Mouse (Mus musculus) C2C12 (cell line): ENCODE data around the gene March10. TPM values are rescaled to one million over a fixed set of nuclear protein-coding genes. Genes with fewer than 3 reads are reported as not detected.

Experiments
- H3K27me3 ChIP-seq: one replicate; pipeline ENCODE4 v1.6.1; 2011; ENCODE audit not compliant: control insufficient read depth, insufficient read depth, insufficient read length
- H3K36me3 ChIP-seq: one replicate; pipeline ENCODE4 v1.6.1; 2011; ENCODE audit not compliant: control insufficient read depth, insufficient read depth
- H3K4me3 ChIP-seq: one replicate; pipeline ENCODE4 v1.5.1; 2011; ENCODE audit warnings: mild to moderate bottlenecking, control low read depth; ENCODE audit not compliant: poor library complexity, insufficient read depth, severe bottlenecking
- H3K79me2 ChIP-seq: one replicate; pipeline ENCODE4 v1.6.1; 2011; ENCODE audit not compliant: control insufficient read depth, insufficient read depth
- H3K79me3 ChIP-seq: one replicate; pipeline ENCODE4 v1.6.1; 2011; ENCODE audit warnings: low read depth, control low read depth
- H3ac ChIP-seq: one replicate; pipeline ENCODE3; 2011; ENCODE audit warnings: low read depth; ENCODE audit not compliant: control insufficient read depth, insufficient read length
- CEBPB ChIP-seq: IDR thresholded peaks from one replicate; pipeline ENCODE4 v1.6.1; 2011; ENCODE audit warnings: low read depth, mild to moderate bottlenecking, control low read depth, moderate library complexity
- CTCF ChIP-seq: IDR thresholded peaks from one replicate; pipeline ENCODE4 v1.5.1; 2011; ENCODE audit not compliant: control insufficient read depth, insufficient read depth, insufficient read length
- FOSL1 ChIP-seq: IDR thresholded peaks from one replicate; pipeline ENCODE4 v1.8.0; 2011; ENCODE audit warnings: mild to moderate bottlenecking, low read length; ENCODE audit not compliant: poor library complexity, insufficient read depth, severe bottlenecking
- MAX ChIP-seq: IDR thresholded peaks from one replicate; pipeline ENCODE4 v1.6.1; 2011; ENCODE audit warnings: mild to moderate bottlenecking, control low read depth
- MYOD1 ChIP-seq: IDR thresholded peaks from one replicate; pipeline ENCODE4 v1.6.1; 2011; ENCODE audit warnings: low read depth; ENCODE audit not compliant: control insufficient read depth, insufficient read length
- MYOG ChIP-seq: IDR thresholded peaks from one replicate; pipeline ENCODE4 v1.6.1; 2011; ENCODE audit not compliant: control insufficient read depth, insufficient read length; ENCODE audit errors: extremely low read depth
- USF1 ChIP-seq: IDR thresholded peaks from one replicate; pipeline ENCODE4 v1.6.1; 2011; ENCODE audit warnings: low read depth, mild to moderate bottlenecking, control low read depth, moderate library complexity
- long read RNA-seq, 2 experiments: library from polyadenylated mRNA; unstranded; transcript quantifications; one replicate each; pipeline ENCODE4 v2.0.0; 2019 to 2020
- polyA plus RNA-seq: library from polyadenylated mRNA; unstranded; fragments of >200 nt; fragmentation: generic; extraction: Trizol; gene quantifications from one replicate; pipeline ENCODE4 v1.2.1, GENCODE M21; 2012; ENCODE audit warnings: missing spikeins

The March10 gene
- polyA plus RNA-seq: 0.09 TPM
- long read RNA-seq, experiment 1: 0 reads
- long read RNA-seq, experiment 2: 0 reads

DNA sequence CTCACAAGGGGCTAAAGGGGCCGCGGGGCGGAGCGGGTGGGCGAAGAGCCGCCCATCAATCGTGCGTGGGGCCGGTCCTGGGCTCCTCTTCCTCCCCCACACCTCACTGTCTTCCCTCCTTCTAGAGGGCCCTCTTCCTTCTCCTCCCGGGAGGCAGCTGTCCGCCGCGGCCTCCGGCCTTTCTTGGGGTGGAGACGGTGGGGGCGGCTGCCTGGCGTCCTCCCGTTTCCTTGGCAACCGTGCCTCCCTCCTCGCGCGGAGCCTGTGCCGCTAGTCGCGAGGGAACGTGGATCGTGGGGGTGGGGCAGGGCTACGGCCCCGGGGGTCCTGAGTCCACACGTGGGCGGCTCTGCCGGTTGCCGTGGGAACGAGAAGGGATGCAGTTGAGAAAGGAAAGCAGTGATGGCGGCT is at the start of gene March10:
TSS of gene March10 (minus strand) at position 239 of the 411 bp plus-strand sequence.
- H3K79me3 ChIP-seq: no peaks in the 10 kb centered on the region
- H3ac ChIP-seq: no peak within 1 kb of the TSS
- no peak within 1 kb of the TSS for H3K4me3 ChIP-seq
- TF ChIP-seq MYOG: no peak
- TF ChIP-seq MAX: no peak
- no peak for TF ChIP-seq CTCF
- TF ChIP-seq USF1: no peak
- TF ChIP-seq MYOD1: no peak
- TF ChIP-seq FOSL1: no peak
- no peak for TF ChIP-seq CEBPB
- H3K27me3 ChIP-seq: no peaks in the 10 kb centered on the region
- no peaks in the 10 kb centered on the region for H3K36me3 ChIP-seq
- no peaks in the 10 kb centered on the region for H3K79me2 ChIP-seq

DNA sequence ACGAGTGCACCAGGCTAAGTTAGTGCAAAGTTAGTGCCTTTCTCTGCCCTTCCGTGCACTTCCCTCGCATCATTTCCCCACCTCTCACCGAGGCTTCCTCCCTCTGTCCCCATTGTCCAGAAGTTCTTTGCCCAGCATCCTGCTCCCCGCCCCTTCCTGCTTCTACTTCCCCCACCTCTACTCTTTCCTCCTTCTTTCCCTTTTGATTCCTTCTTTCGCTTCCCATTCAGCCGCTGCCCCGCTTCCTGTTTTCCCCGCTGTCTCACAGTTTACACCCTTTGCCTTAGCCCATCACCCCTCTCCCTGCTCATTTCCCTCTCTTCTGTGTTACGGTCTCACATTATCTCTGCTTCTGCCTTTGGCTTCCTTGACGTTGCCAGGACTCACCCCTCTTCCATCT is 49.8 kb upstream of the March10 start:
- H3K79me2 ChIP-seq: no peaks in the 10 kb centered on the region

GRCm38 (mm10) chr11:105505038-105505437 is 48.5 kb upstream of the March10 start:
- no peaks in the 10 kb centered on the region for H3K79me3 ChIP-seq
- no peaks in the 10 kb centered on the region for H3K79me2 ChIP-seq
- TF ChIP-seq CTCF (no peak), FOSL1 (no peak), MAX (no peak), MYOG (no peak), MYOD1 (no peak), USF1 (no peak), CEBPB (no peak)
- H3K4me3 ChIP-seq: no peak overlapping the region
- no peak overlapping the region for H3ac ChIP-seq
- H3K27me3 ChIP-seq: no peaks in the 10 kb centered on the region
- H3K36me3 ChIP-seq: no peaks in the 10 kb centered on the region

More for the DNA sequence above, 49.8 kb upstream of the March10 start:
- Histone ChIP-seq H3K79me3 (no peaks in the 10 kb centered on the region), H3K36me3 (no peaks in the 10 kb centered on the region), H3K27me3 (no peaks in the 10 kb centered on the region), H3ac (no peak overlapping the region), H3K4me3 (no peak overlapping the region)
- TF ChIP-seq MAX (no peak), FOSL1 (no peak), MYOG (no peak), USF1 (no peak), MYOD1 (no peak), CTCF (no peak), CEBPB (no peak)

GRCm38 (mm10) chr11:105502311-105502710 is 45.8 kb upstream of the March10 start:
- H3K4me3 ChIP-seq: no peak overlapping the region
- no peaks in the 10 kb centered on the region for H3K27me3 ChIP-seq
- TF ChIP-seq USF1 (no peak), MYOG (no peak), CEBPB (no peak), MYOD1 (no peak), MAX (no peak), FOSL1 (no peak), CTCF (no peak)
- H3K36me3 ChIP-seq: no peaks in the 10 kb centered on the region
- no peak overlapping the region for H3ac ChIP-seq
- no peaks in the 10 kb centered on the region for H3K79me3 ChIP-seq
- no peaks in the 10 kb centered on the region for H3K79me2 ChIP-seq

- no peak for TF ChIP-seq CEBPB
- TF ChIP-seq CTCF: no peak
- no peak for TF ChIP-seq MAX
- no peak for TF ChIP-seq USF1
- no peak for TF ChIP-seq MYOD1
- no peak for TF ChIP-seq MYOG
- TF ChIP-seq FOSL1: no peak
- H3K4me3 ChIP-seq: no peak overlapping the region
Observed at GRCm38 (mm10) chr11:105497505-105497904, 41.0 kb upstream of the March10 start.

GRCm38 (mm10) chr11:105496665-105497064 is 40.1 kb upstream of the March10 start:
- no peak for TF ChIP-seq MYOD1
- no peak for TF ChIP-seq MYOG
- no peak for TF ChIP-seq USF1
- TF ChIP-seq FOSL1: no peak
- TF ChIP-seq CEBPB: no peak
- TF ChIP-seq CTCF: no peak
- TF ChIP-seq MAX: no peak
- H3ac ChIP-seq: no peak overlapping the region

More at GRCm38 (mm10) chr11:105497505-105497904, 41.0 kb upstream of the March10 start:
- Histone ChIP-seq H3K79me3 (no peaks in the 10 kb centered on the region), H3K79me2 (no peaks in the 10 kb centered on the region), H3ac (no peak overlapping the region), H3K36me3 (no peaks in the 10 kb centered on the region), H3K27me3 (no peaks in the 10 kb centered on the region)

More at GRCm38 (mm10) chr11:105496665-105497064, 40.1 kb upstream of the March10 start:
- no peak overlapping the region for H3K4me3 ChIP-seq
- H3K79me3 ChIP-seq: no peaks in the 10 kb centered on the region
- no peaks in the 10 kb centered on the region for H3K36me3 ChIP-seq
- H3K79me2 ChIP-seq: no peaks in the 10 kb centered on the region
- no peaks in the 10 kb centered on the region for H3K27me3 ChIP-seq
